Mouse (Mus musculus) heart, postnatal 36 days (tissue): ENCODE measurements at regions not wholly inside any gene's neighbourhood (a gene's known extent, or its start where the extent isn't known, plus 50 kb on each side); places are given as distances from the start of the nearest gene placed in this dataset.

Experiments used
- DNase-seq, 2 experiments: peaks; one replicate each; pipeline ENCODE4 v3.0.0; 2021 to 2022
- intact Hi-C: fragments of 180-260 bp; cut with DNase I; formaldehyde crosslinking; loops from one replicate; pipeline ENCODE4 v1.15.1; 2025

- intact Hi-C loops = no loop called here
- no peak for DNase-seq
Observed at GRCm38 (mm10) chr7:111420698-111421097, 337.9 kb upstream of the Eif4g2 start.

- intact Hi-C loops = no loop called here
- no peak for DNase-seq
Observed at GRCm38 (mm10) chr7:111417735-111418134, 334.9 kb upstream of the Eif4g2 start.

GRCm38 (mm10) chr7:111416061-111416460 lies 333.2 kb upstream of the Eif4g2 start:
- intact Hi-C loops = no loop called here
- no peak for DNase-seq

GRCm38 (mm10) chr7:111413745-111414144 lies 330.9 kb upstream of the Eif4g2 start:
- intact Hi-C loops = loop anchor here (2.0 to 5.0 kb wide), 2 partner anchors 166 to 231 kb away; no protein-coding TSS in a partner anchor
- DNase-seq = no peak

GRCm38 (mm10) chr7:111412957-111413356 lies 330.1 kb upstream of the Eif4g2 start:
- intact Hi-C loops = loop anchor here (5.0 kb wide), 1 partner anchor 166 kb away; no protein-coding TSS in a partner anchor
- DNase-seq = no peak

GRCm38 (mm10) chr7:111411386-111411960 lies 328.6 kb upstream of the Eif4g2 start:
- intact Hi-C loops = loop anchor here (5.0 kb wide), 1 partner anchor 164 kb away; no protein-coding TSS in a partner anchor
- DNase-seq = no peak

GRCm38 (mm10) chr7:111395972-111396371 lies 313.1 kb upstream of the Eif4g2 start:
- intact Hi-C loops = no loop called here
- no peak for DNase-seq

- DNase-seq = no peak
- intact Hi-C loops = no loop called here
Observed at GRCm38 (mm10) chr7:111395111-111395510, 312.3 kb upstream of the Eif4g2 start.

GRCm38 (mm10) chr7:111393846-111394245 lies 311.0 kb upstream of the Eif4g2 start:
- no peak for DNase-seq
- intact Hi-C loops = no loop called here

- no peak for DNase-seq
- intact Hi-C loops = no loop called here
Observed at GRCm38 (mm10) chr7:111389690-111390089, 306.9 kb upstream of the Eif4g2 start.

- DNase-seq = no peak
- intact Hi-C loops = no loop called here
Observed at GRCm38 (mm10) chr7:111374534-111374933, 291.7 kb upstream of the Eif4g2 start.

- DNase-seq = no peak
- intact Hi-C loops = no loop called here
Observed at GRCm38 (mm10) chr7:111373380-111374173, 290.7 kb upstream of the Eif4g2 start.

GRCm38 (mm10) chr7:111370421-111370887 lies 287.6 kb upstream of the Eif4g2 start:
- DNase-seq = peak; percentile 29 to 31
- intact Hi-C loops = no loop called here

- DNase-seq = no peak
Observed at GRCm38 (mm10) chr7:111368296-111369004, 285.6 kb upstream of the Eif4g2 start.

GRCm38 (mm10) chr7:111366951-111367653 lies 284.3 kb upstream of the Eif4g2 start:
- DNase-seq = no peak
- intact Hi-C loops = no loop called here

More at GRCm38 (mm10) chr7:111368296-111369004, 285.6 kb upstream of the Eif4g2 start:
- intact Hi-C loops = no loop called here

GRCm38 (mm10) chr7:111365384-111365783 lies 282.6 kb upstream of the Eif4g2 start:
- intact Hi-C loops = no loop called here

GRCm38 (mm10) chr7:111363206-111363605 lies 280.4 kb upstream of the Eif4g2 start:
- DNase-seq = no peak
- intact Hi-C loops = no loop called here

More at GRCm38 (mm10) chr7:111365384-111365783, 282.6 kb upstream of the Eif4g2 start:
- no peak for DNase-seq

- DNase-seq = no peak
- intact Hi-C loops = no loop called here
Observed at GRCm38 (mm10) chr7:111362646-111363045, 279.8 kb upstream of the Eif4g2 start.

- no peak for DNase-seq
- intact Hi-C loops = no loop called here
Observed at GRCm38 (mm10) chr7:111355088-111355656, 272.3 kb upstream of the Eif4g2 start.

GRCm38 (mm10) chr7:111354066-111354465 lies 271.2 kb upstream of the Eif4g2 start:
- no peak for DNase-seq
- intact Hi-C loops = no loop called here
